Mouse (Mus musculus) embryonic fibroblast, embryonic 13.5 days (primary cell): Measurements from ENCODE around the gene Cckbr. TPM values are rescaled to one million over a fixed set of nuclear protein-coding genes. Genes with fewer than 3 reads are reported as not detected.
"Not testable (repeated sequence)": the region's sequence is repeated elsewhere in the genome, so short reads cannot be mapped to it uniquely, and the experiment has no call there.

Source experiments
- H3K27ac ChIP-seq: 2 replicates; pipeline ENCODE4 v1.5.1; 2012; ENCODE audit warnings: low read length, control low read depth, inconsistent platforms; ENCODE audit not compliant: insufficient read depth
- H3K4me1 ChIP-seq: 2 replicates; pipeline ENCODE4 v1.6.1; 2011; ENCODE audit warnings: low read length; ENCODE audit not compliant: control insufficient read depth, insufficient read depth
- H3K4me3 ChIP-seq: 2 replicates; pipeline ENCODE4 v1.5.1; 2011; ENCODE audit warnings: mild to moderate bottlenecking, control low read depth, low read length; ENCODE audit not compliant: insufficient read depth
- CTCF ChIP-seq: IDR thresholded peaks from 2 replicates; pipeline ENCODE4 v1.5.1; 2011; ENCODE audit warnings: mild to moderate bottlenecking, control low read depth, low read length, moderate library complexity, borderline replicate concordance; ENCODE audit not compliant: insufficient read depth
- POLR2A ChIP-seq: IDR thresholded peaks from 2 replicates; pipeline ENCODE4 v1.6.1; 2011; ENCODE audit warnings: low read depth, mild to moderate bottlenecking, control low read depth, low read length, moderate library complexity
- polyA plus RNA-seq: library from polyadenylated mRNA; stranded (reverse); fragments of >200 nt; gene quantifications from 2 replicates; pipeline ENCODE4 v1.2.4, GENCODE M21; 2011; ENCODE audit warnings: low read depth; ENCODE audit not compliant: missing spikeins, insufficient read length

The Cckbr gene
- polyA plus RNA-seq, 1 experiment, result not detected

DNA sequence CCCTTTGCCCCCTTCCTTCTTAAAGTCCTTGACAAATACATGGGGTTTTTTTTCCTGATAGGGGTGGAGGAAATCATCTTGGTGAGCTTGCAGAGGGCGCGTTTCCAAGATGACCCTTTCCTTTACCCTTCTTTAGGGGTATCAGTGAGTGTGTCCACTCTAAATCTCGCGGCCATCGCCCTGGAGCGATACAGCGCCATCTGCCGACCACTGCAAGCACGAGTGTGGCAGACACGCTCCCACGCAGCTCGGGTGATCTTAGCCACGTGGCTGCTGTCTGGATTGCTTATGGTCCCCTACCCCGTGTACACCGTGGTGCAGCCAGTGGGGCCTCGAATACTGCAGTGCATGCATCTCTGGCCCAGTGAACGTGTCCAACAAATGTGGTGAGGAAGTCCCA, 8.3 kb downstream of the Cckbr start:
- no peak overlapping the region for H3K27ac ChIP-seq
- no peaks in the 10 kb centered on the region for H3K4me1 ChIP-seq
- H3K4me3 ChIP-seq, result no peak overlapping the region
- TF ChIP-seq POLR2A (no peak), CTCF (peak; percentile 4; the same call in 1 of the 2 replicates)

DNA sequence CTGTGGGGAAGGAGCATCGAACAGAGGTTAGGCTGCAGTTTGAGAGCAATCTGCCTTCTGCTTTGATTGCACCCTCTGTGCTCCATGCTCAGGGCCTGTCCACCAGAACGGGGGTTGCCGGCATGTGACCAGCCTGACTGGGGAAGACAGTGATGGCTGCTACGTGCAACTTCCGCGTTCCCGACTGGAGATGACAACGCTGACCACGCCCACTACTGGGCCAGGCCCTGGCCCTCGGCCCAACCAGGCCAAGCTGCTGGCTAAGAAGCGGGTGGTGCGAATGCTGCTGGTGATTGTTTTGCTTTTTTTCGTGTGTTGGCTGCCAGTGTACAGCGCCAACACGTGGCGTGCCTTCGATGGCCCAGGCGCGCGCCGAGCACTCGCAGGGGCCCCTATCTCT, 9.3 kb downstream of the Cckbr start:
- TF ChIP-seq CTCF, result no peak
- no peak overlapping the region for H3K4me3 ChIP-seq
- H3K27ac ChIP-seq, result no peak overlapping the region
- H3K4me1 ChIP-seq, result no peaks in the 10 kb centered on the region

DNA sequence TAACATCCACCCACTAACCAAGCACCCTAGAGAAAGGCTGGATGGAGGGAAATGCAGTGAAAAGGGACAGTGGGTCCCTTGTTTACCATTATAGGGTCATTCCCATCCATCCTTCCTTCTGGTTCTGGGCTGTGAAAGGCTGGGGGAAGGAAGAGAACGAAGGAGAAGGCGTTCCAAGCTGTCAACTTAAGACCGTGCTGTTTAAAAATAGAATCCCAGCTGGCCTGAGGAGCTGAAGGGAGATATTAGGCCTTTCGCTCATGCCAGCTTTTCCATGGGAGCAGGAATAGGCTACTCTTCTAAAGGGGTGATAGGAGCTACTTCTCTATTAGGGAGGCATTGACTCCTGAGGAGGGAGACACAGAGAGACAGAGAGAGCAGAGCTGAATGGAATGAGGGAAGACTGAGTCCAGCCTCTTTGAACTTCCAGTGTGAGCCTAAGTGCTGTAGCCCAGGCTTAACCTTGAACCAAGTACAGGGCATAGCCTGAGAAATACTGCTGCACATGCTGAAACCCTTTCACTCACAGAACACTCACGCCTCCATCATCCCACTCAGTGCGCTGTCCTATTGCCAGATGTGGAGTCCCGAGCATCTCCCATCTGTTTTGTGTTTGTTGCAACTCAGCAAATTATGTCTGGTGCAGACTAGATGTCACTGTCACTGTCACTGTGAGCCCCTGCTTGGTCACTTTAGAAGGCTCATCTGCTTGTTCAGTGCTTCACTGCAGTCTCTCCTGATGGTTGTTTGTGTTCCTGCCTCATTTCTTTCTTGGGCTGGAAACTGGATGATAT, 12.6 kb downstream of the Cckbr start:
- no peak for TF ChIP-seq POLR2A
- TF ChIP-seq CTCF, result no peak
- Histone ChIP-seq H3K4me1 (no peaks in the 10 kb centered on the region), H3K4me3 (no peak overlapping the region), H3K27ac (no peak overlapping the region)

DNA sequence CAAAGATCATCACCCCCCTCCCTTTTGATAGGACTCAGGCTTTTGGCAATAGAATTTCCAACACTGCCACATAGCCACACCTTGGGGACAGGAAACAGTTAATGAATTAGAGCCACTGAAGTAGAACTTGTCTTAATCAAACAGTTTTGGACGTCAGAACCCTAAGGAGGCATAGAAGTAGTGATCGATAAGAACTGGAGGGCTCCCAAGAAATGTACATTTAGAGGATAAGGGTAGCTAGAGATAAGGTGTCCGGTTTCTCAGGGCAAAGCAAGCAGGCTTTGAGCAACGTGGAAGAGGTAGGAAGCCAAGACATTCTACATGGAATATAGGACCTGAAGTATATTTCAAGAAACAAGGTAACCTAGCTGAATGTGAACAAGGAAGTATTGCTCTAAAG, 15.9 kb downstream of the Cckbr start:
- no peak overlapping the region for H3K27ac ChIP-seq
- H3K4me1 ChIP-seq, result no peaks in the 10 kb centered on the region
- H3K4me3 ChIP-seq, result no peak overlapping the region
- TF ChIP-seq POLR2A, result no peak
- TF ChIP-seq CTCF, result no peak

DNA sequence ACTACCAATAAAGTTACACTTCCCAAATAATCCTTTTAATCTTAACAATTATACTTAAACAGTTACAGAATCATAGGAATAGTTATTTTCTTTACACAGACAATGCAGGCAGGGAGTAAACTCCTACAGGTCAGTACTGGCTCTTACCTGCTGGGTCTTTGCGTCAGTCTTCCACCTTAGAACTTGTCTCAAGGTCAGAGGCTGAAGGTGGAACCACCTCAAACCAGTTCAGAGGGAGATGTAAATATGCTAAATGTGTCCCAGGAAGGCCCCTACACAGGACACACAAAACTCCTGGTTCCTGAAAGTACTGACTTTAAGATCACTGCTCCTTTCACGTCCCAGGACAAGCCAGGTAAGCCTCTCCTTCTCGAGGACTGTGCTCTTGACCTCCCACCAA, 19.5 kb downstream of the Cckbr start:
- Histone ChIP-seq H3K27ac (no peak overlapping the region), H3K4me1 (no peaks in the 10 kb centered on the region), H3K4me3 (no peak overlapping the region)
- no peak for TF ChIP-seq CTCF
- TF ChIP-seq POLR2A, result no peak

DNA sequence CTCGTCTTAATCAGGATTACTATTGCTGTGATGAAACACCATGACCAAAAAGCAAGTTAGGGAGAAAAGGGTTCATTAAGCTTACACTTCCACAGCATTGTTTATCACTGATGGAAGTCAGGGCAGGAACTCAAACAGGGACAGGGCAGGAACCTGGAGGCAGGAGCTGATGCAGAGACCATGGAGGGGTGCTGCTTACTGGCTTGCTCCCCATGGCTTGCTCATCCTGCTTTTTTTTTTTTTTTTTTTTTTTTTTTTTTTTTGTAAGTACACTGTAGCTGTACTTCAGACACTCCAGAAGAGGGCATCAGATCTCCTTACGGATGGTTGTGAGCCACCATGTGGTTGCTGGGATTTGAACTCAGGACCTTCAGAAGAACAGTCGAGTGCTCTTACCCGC, 27.8 kb downstream of the Cckbr start:
- not testable (repeated sequence) for H3K27ac ChIP-seq, H3K4me1 ChIP-seq, H3K4me3 ChIP-seq

DNA sequence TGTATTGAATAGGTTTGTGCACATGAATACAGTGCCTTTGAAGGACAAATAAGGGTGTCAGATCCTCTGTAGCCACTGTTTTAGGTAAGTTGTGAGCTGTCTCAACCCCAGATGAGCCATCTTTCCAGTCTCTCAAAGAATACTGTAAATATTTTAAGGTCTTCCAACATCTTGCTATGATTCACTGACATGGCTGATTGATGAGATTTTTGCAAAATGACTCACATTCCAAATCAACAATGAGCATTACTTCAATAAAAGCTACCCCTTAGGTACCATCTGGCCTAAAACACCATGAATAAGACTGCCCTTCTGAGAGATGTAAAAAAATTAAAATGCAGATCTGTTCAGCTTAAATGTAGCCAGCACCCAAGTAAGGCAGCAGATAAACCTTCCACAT, 33.0 kb downstream of the Cckbr start:
- H3K4me1 ChIP-seq, result peaks cover 9% of the 10 kb centered on the region
- H3K27ac ChIP-seq, result peak overlapping the region; percentile 34; the same call in 1 of the 2 replicates
- no peak for TF ChIP-seq POLR2A
- TF ChIP-seq CTCF, result no peak
- no peak overlapping the region for H3K4me3 ChIP-seq

DNA sequence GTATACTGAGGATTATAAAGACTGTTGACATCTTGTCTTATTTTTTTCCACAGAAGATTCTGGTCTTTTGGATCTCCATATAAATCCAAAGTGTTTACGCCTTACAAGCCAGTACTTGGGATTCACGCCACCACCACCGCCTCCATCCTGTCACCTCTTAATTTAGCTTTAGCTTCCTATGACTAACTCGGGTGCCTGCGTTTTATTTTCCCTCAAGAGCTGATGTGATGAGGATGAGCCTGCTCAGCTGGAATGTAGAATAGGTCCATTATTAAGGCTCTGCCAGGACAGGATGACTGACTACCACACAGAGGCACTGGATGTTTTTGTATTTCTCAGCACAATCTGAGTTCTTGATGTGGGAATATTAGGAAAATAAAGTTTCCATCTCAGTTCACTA, 40.0 kb downstream of the Cckbr start:
- H3K27ac ChIP-seq, result peak overlapping the region; percentile 40; the same call in 1 of the 2 replicates
- H3K4me3 ChIP-seq, H3K4me1 ChIP-seq: not testable (repeated sequence)

DNA sequence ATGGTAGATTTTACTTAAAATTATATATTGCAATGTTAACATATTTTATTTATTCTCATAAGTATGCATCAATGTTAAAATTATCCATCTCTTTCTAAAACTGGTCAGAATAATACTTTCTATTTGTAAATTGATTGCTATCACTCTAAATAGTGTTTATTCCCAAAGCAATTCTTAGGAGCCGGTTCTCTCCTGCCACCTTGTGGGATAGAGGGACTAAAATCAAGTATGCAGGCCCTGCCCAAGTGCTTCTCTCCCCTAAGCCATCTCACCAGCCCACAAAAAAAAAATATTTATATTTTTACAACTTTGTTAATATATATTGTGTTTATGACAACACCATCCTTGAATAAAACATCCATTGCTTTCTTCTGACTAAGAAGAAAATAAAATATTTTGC, 47.1 kb downstream of the Cckbr start:
- Histone ChIP-seq H3K27ac (no peak overlapping the region), H3K4me3 (no peak overlapping the region), H3K4me1 (peaks cover 10% of the 10 kb centered on the region)
- TF ChIP-seq POLR2A, result no peak
- TF ChIP-seq CTCF, result no peak

DNA sequence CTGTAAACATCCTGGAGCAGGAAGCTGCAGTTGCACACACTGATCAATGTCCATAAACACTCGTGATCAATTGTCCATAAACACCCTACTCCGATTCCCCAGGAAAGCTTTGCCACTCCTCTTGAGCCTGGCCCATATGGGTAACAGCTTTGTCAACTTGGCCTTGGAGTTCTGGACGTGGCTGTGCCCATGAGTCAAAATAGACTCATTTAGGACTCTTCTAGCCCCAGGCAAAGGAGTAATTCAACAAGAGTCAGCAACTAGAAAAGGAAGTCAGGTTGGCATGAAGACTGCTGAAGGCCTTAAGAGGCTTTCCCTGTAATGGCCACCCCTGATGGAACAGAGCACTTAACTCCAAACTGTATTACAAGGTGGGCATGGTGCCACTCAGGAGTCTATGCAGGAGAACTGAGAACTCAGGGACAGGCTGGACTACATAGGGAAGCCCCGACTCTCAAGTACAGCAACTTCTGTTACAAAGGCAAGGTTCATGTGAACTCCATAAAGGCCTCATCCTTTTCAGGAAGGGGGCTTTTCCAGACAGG, 49.3 kb downstream of the Cckbr start:
- no peak for TF ChIP-seq CTCF
- no peak for TF ChIP-seq POLR2A

DNA sequence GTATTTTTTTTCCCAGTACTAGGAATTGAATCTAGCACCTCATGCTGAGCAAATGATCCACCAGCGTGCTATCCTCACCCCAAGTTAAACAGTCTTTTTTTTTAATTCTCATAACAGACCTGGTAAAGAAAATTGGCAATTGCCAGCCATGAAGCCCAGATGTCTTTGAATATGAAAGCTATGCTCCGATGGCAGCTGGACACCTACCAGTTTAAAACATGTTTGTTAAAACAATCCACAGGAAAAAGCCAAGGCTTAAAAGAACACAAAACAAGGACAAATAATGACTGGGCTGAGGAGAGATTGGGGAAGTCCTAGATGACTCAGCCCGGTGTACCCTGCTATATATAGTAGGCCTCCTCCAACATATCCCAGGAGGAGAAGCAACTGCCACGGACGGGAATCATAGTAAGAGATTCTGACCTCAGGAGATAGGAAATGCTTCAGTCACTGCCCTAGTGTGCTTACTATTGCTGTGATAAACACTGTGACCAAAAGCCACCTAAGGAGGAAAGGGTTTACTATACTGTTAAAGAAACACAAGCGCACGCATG, 49.9 kb downstream of the Cckbr start:
- peaks cover 13% of the 10 kb centered on the region for H3K4me1 ChIP-seq
- H3K4me3 ChIP-seq, result no peak overlapping the region
- TF ChIP-seq POLR2A (no peak), CTCF (no peak)
- H3K27ac ChIP-seq, result peak overlapping the region; percentile 30; the same call in 1 of the 2 replicates

More for the DNA sequence above, 49.3 kb downstream of the Cckbr start:
- H3K27ac ChIP-seq, result peak overlapping the region; percentile 30; the same call in 1 of the 2 replicates
- peaks cover 10% of the 10 kb centered on the region for H3K4me1 ChIP-seq
- H3K4me3 ChIP-seq, result no peak overlapping the region
